Mouse (Mus musculus) left cerebral cortex, adult 2 months (tissue): ENCODE results near the gene Ganab. TPM values are rescaled to one million over a fixed set of nuclear protein-coding genes. Genes with fewer than 3 reads are reported as not detected.

Experiments
- DNase-seq, 2 experiments: peaks; one replicate each; pipeline ENCODE4 v3.0.0; 2021 to 2022; ENCODE audit warnings: low spot score in 2 of 2, mixed read lengths in 1 of 2; ENCODE audit errors: extremely low spot score in 1 of 2
- H3K27ac ChIP-seq: fragments of 200-600 bp; 2 replicates; pipeline ENCODE4 v1.8.1; 2022
- H3K4me3 ChIP-seq: fragments of 200-600 bp; 2 replicates; pipeline ENCODE4 v1.8.1; 2022
- CTCF ChIP-seq: fragments of 200-600 bp; IDR thresholded peaks from 2 replicates; pipeline ENCODE4 v1.8.1; 2022; ENCODE audit warnings: antibody characterized with exemption, mild to moderate bottlenecking, moderate library complexity
- intact Hi-C: fragments of 180-260 bp; cut with DNase I; formaldehyde crosslinking; loops from one replicate; pipeline ENCODE4 v1.15.1; 2025
- total RNA-seq, 2 experiments: library from RNA; stranded (reverse); gene quantifications; 2 replicates each; pipeline ENCODE4 v1.2.3; 2021

The Ganab gene
- total RNA-seq, 2 experiments from 2014 or later, result 96.4 to 104 TPM

DNA sequence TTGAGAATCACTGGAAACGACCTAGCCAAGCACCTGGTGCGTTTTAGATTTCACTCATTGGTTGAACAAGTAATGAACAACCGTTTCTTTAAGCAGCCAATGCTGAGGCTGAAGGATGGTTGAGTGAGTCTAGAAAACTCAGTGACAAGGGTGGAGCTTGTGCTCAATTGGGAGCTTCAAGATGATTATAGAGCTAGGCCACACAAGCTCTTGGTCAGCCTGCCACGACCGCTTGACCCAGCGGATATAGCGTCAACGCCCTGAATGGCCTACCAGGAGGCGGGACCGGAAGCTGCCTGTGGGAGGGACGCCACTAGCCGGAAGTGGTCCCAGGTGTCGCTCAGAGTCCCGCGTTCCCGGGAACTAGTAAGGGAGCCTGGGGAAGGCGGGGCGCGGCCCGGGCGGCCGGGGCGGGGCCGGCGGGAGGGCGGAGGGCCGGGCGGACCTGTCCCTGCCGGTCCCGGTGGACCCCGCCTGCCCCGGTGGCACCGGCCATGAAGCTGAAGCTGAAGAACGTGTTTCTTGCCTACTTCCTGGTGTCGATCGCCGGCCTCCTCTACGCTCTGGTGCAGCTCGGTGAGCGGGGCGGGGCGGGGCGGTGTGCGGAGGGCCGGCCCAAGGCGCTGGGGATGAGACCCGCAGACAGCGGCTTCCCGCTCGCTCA, 22.3 kb downstream of the Ganab start, which contains the start of gene B3gat3:
Gene B3gat3, plus strand, starts transcription at position 302 of the 664 bp plus-strand sequence.
- intact Hi-C loops, result no loop called here
- DNase-seq, result peak; percentile 92 to 94
- H3K4me3 ChIP-seq, result peak within 1 kb of the TSS; percentile 59
- H3K27ac ChIP-seq, result peak within 1 kb of the TSS; percentile 90
- TF ChIP-seq CTCF, result no peak

DNA sequence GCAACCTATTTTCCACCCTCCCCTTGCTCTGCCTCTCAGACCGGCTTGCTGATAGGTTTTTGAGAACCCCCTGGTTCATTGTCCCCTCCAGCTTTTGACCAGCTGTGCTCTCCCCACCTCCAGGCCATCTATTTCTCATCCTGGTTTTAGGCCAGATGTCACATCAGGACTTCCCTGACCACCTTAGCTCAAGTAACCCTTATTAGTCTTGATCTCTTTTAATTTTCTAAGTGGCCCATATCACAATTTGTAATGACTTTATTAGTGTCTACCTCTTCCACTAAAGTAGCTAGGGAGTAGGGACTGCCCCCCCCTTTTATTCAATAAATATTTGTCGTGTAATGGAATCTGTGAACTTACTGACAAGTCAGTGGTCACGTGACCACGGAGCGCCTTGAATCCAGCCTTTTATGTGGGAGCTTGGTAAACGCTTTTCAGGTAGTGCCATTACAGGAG, 23.0 kb downstream of the Ganab start:
- peak overlapping the region; percentile 90 for H3K27ac ChIP-seq
- no peak for TF ChIP-seq CTCF
- no peak for DNase-seq
- intact Hi-C loops, result no loop called here
- peak overlapping the region; percentile 59 for H3K4me3 ChIP-seq

DNA sequence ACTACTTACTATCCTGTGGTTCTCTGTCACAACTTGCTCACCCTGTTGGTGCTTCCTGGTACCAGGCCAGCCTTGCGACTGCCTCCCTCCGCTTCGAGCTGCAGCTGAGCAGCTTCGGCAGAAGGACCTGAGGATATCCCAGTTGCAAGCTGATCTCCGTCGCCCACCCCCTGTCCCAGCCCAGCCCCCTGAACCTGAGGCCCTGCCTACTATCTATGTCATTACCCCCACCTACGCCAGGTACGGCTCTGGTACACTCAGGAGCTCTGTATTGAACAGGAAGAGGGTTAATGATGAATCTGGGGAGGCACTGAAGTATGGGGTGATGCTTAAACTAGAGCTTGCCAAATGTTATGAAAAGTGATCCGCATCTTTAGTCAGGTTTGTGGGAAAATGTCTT, 23.9 kb downstream of the Ganab start:
- intact Hi-C loops, result no loop called here
- H3K27ac ChIP-seq, result no peak overlapping the region
- DNase-seq, result no peak
- no peak overlapping the region for H3K4me3 ChIP-seq
- no peak for TF ChIP-seq CTCF

DNA sequence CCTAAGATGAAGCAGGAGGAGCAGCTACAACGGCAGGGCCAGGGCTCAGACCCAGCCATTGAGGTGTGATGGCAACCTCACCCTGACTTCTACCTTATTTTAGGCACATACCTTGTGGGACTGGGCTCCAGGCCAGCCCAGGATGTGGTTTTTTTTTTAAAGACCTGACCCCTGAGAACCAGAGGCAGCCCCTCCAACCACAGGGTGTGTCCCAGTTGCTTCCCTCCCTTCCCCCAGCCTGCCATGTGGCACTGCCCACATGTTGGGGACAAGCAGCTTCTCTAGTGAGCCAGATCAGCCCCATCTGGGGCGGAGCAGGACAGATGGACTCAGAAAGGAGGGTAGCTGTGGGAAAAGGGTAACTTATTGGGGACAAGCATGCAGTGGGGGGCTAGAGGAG, 28.9 kb downstream of the Ganab start:
- no peak for TF ChIP-seq CTCF
- DNase-seq, result no peak
- intact Hi-C loops, result no loop called here
- H3K27ac ChIP-seq, result peak overlapping the region; percentile 7; the same call in 1 of the 2 replicates
- no peak overlapping the region for H3K4me3 ChIP-seq

DNA sequence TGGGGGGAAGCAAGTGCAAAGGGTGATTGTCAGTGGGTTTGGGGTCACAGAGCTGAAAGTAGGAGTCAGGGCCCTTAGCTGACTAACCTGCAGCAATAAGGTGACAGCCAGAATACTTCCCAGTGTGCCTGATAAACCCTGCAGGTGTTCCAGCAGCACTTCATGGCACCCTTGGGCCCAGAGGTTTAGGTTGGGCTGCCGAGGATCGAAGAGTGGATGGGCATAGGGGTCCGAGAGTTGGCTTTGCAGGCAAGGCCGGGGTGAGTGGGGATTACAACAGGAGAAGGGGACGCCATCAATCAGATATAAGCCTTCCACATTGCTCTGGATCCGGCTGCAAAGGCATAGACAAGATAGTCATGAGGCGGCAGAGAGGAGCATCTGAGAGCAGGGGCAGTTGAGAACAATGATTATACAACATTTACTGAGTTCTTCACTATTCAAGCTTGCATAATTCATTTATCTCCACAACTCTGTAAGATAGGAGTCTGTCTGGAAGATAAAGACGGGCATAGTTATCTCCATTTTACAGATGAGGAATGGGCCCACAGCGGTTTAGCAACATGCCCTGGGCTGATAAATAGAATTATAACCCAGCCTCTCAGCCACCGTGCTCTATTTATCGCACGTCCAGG, 30.1 kb downstream of the Ganab start:
- Histone ChIP-seq H3K27ac (peak overlapping the region; percentile 73), H3K4me3 (no peak overlapping the region)
- DNase-seq, result no peak
- TF ChIP-seq CTCF, result no peak
- intact Hi-C loops, result no loop called here

DNA sequence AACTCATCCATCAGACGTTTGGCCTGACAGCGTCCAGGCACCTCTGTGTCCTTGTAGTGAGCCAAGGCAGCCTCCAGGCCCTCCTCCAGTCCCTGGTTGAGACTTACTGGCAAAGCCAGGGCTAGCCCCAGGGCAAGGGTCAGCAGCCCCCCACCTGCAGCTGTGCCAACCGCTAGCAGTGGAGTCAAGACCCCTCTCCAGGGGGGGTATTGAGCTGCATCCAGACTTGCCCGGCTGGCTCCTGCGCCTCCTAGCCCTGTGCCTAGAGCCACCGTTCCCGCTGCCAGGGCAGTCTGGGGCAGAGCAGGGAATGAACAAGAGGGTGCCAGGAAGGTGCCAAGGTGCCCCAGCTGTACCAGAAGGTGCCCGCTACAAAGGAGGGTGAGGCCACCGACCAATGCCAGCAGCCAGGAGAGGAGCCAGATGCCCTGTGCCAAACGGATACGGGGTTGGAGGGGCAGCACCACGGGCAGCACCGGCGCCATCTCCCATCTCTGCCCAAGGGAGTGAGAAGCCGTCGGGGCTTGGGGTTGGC, 30.9 kb downstream of the Ganab start:
- intact Hi-C loops, result no loop called here
- TF ChIP-seq CTCF, result no peak
- DNase-seq, result no peak
- H3K4me3 ChIP-seq, result peak overlapping the region; percentile 49
- H3K27ac ChIP-seq, result peak overlapping the region; percentile 73

DNA sequence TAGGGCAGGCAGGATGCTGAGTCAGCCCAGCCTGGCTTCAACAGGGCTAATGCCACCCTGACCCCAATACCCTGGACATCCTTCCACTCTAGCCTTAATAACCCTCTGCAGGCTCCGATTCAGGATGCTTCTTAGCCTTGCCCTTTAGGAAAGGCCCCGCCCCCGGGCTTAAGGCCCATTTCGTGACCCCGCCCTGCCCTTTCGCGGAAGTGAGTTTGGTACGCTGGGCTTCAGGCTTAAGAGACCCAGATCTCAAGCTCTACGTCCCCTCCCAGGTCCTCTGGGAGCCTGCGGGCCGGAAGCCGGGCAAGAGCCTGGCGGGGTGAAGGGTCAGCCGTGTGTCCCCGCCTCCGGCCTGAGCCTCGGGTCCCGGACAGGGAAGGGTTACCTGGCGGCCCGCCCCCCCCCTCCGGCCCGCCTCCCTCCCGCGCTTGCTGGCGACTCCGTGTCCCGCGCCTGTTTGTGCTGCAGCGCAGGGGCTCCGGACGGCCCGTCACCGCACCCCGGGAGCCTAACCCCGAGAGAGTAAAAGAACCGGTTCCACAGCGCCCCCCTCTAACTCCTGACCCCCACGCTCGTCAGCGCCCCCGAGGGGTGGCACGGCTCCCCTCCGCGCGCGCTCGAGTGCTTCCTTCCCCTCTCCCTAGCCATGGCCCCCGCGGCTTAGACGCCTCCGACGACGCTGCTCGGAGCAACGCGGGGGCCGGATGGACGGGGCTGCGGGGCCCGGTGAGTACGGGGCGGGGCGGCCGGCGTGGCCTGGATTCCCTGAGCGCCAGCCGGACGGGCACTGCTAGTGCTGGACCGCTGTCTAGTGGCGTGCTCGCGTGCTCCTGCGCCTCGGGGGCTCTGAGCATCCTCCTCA, 31.6 kb downstream of the Ganab start, which contains the start of the genes Rom1 and Eml3:
Gene Rom1, minus strand, starts transcription at position 133 of the 865 bp plus-strand sequence.
Gene Eml3, plus strand, starts transcription at position 329 of the 865 bp plus-strand sequence.
- Histone ChIP-seq H3K4me3 (peak within 1 kb of the TSS; percentile 49), H3K27ac (peak within 1 kb of the TSS; percentile 73)
- intact Hi-C loops, result no loop called here
- peak; percentile 33 for TF ChIP-seq CTCF
- peak; percentile 55 to 61 for DNase-seq

DNA sequence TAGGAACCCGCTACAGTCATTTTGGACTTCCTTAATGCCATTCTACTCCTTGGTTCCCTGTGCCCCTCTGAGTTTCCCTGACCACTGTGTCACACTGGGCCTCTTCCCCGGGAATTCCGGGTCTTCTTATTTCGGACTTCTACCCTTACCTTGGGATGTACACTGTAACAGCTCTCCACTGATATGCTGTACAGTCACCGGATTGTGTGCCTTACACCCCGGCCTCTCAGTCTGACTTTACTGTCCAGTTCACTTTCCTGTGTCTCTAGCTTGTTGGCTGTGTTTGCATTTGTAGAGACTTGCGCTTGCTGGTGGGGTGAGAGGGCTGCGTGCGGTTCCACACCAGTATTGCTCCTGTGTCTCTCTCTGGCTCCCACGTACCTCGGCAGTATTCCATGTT, 32.2 kb downstream of the Ganab start:
- Histone ChIP-seq H3K27ac (peak overlapping the region; percentile 73), H3K4me3 (peak overlapping the region; percentile 49)
- intact Hi-C loops, result no loop called here
- no peak for DNase-seq
- TF ChIP-seq CTCF, result no peak

DNA sequence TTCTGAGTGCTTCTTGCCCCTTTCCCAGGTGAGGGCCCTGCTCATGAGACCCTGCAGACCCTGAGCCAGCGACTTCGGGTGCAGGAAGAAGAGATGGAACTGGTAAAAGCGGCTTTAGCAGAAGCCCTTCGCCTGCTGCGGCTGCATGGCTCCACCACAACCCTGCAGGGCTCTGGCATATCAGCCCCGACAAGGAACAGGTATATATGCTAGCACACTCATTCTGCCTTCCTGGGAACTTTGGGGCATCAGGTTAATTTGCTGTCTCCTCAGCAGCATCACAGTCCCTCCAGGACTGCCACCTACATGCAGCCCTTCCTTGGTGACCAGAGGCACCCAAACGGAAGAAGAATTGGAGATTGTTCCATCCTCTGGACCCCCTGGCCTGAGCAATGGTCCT, 32.9 kb downstream of the Ganab start:
- Histone ChIP-seq H3K27ac (no peak overlapping the region), H3K4me3 (no peak overlapping the region)
- no peak for TF ChIP-seq CTCF
- DNase-seq, result no peak
- intact Hi-C loops, result no loop called here

DNA sequence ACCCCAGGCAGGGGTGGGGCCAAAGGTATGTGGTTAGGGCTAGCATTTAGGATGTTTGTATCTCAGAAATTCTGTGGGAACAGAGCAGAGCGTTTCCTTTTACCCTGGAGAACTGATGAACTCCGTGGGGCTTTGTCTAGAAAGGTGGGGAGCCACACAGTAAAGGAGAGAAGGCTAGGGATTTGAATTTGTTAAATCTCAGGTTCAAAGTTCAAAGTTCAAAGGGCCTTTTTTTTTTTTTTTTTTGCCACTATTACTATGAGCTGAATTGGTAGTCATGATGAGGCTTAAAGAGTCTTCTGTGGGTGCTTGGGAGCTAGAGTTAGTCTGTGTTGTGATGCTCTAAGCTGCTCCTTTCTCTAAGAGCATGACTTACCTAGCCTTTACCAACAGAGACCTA, 38.9 kb downstream of the Ganab start:
- intact Hi-C loops, result no loop called here
- Histone ChIP-seq H3K27ac (no peak overlapping the region), H3K4me3 (no peak overlapping the region)
- TF ChIP-seq CTCF, result no peak
- DNase-seq, result no peak

DNA sequence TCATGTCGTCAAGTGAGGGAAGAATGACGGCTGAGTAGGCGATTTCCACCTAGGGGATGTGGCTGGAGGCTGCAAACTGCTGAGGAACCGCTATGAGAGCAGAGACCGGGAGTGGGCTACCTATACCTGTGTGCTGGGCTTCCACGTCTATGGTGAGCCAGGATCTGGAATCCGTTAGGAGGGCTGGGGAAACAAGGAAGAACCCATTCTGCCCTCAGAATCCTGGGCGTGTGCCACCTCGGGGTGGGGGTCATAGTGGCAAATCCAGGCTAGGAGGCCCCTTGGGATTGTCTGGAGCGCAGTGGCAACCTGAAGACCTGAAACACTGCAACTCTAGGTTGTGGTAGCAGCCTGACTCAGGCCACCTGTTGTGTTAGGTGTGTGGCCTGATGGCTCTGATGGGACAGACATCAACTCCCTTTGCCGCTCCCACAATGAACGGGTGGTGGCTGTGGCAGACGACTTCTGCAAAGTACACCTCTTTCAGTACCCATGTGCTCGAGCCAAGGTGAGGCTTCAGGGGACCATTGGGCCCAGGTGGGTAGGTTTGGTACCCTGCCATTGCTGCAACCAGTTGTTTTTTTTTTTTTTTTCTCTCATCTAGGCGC, 42.8 kb downstream of the Ganab start:
- Histone ChIP-seq H3K27ac (no peak overlapping the region), H3K4me3 (no peak overlapping the region)
- intact Hi-C loops, result loop anchor here (5.0 kb wide), 1 partner anchor 98 kb away; no protein-coding TSS in a partner anchor
- no peak for DNase-seq
- TF ChIP-seq CTCF, result no peak
